Mouse (Mus musculus) inflammation-experienced regulatory T-cells, adult 6 months (primary cell): ENCODE measurements around the gene Clip4. TPM values are rescaled to one million over a fixed set of nuclear protein-coding genes. Genes with fewer than 3 reads are reported as not detected.
"Not testable (repeated sequence)": the region's sequence is repeated elsewhere in the genome, so short reads cannot be mapped to it uniquely, and the experiment has no call there.

Experiments
- ATAC-seq: one replicate; pipeline ENCODE4 v1.8.0; 2017
- polyA plus RNA-seq, 3 experiments: library from polyadenylated mRNA; unstranded; fragments of 100-300 nt; shearing (Covaris generic); gene quantifications; one replicate each; pipeline ENCODE4 v1.2.1; 2017

Clip4 gene
- polyA plus RNA-seq = under 1 TPM in 1 of 3 experiments, not detected in 2; 0.28 TPM

- not testable (repeated sequence) for ATAC-seq
Measured at GRCm38 (mm10) chr17:71768173-71768572, at the start of gene Clip4. Gene Clip4, plus strand, starts transcription at chr17:71768473.

DNA sequence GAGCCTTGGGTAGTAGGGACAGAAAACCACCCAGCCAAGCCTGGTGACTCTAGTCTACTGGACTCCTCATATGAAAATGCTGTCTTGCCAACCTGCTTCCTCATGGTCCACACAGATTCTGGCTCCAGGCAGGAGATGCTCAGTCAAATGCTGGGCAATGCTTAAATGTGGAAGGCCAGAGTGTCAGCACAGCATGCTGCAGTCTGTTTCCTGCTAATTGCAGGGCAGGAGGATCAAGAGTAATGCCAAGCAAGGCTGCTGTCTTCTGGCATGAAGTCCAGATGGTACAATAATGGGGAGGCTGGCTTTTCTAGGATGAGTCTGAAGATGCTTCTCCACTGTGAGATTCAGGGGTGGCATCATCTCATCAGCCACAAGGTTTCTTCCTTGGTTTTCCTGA, 47.8 kb upstream of the Clip4 start:
- no peak for ATAC-seq

DNA sequence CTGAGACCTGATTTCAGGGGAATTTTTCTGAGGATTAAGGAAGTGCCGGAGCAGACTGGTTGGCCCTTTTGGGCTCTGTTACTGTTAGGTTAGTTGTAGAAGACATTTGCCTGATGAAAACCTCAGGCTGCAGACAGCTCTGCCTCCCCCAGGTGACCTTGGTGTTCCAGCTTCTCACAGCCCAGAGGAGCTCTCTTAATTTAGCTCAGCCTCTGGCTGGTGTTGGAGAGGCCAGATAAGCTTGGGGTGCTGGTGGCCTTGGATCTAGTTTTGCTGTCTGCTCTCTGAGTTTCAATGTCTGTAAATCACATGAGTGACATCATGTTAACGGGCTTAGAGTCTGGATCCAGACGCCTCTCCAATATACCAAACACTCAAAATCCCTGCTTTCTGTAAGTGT, 47.3 kb upstream of the Clip4 start:
- ATAC-seq = no peak

GRCm38 (mm10) chr17:71730655-71731054, 37.6 kb upstream of the Clip4 start:
- no peak for ATAC-seq

DNA sequence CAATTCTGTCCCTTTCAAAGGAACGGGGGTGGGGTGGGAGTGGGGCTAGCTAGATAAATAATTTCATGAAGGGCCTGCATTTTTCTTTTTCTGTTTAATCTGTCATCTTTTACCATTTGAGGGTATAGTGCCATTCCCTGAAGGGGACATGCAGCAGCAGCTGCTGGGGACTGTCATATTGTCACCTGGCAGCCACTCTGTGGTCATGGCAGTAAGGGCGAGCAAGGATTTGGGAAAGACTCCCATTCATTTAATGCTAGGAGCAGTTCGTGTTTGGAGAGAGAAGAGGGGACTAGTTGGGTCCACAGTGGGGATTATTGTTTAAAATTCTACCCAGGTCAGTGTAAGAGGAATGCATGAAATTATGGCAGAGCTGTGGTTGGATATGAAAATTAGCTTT, 31.8 kb upstream of the Clip4 start:
- no peak for ATAC-seq

DNA sequence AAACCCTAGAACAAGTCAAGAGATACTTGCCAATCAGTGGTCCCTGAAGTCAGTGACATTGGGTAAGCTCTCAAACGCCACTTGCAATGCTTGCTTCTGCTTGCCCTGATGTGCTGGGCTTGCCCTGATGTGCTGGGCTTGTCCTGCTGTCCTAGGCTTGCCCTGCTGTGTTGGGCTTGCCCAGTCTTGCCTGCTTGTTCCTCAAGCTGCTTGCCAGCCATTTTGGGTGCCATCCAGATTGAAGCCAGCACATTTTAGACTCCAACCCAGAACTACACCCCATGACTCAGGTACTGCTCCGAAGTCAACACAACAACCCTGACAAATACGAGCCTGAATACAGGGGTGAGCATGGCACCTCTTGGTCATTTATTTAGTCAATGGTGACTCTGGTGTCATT, 26.1 kb upstream of the Clip4 start:
- ATAC-seq = no peak

GRCm38 (mm10) chr17:71742935-71743334, 25.3 kb upstream of the Clip4 start:
- no peak for ATAC-seq

- ATAC-seq = no peak
Measured at GRCm38 (mm10) chr17:71746114-71746513, 22.2 kb upstream of the Clip4 start.

DNA sequence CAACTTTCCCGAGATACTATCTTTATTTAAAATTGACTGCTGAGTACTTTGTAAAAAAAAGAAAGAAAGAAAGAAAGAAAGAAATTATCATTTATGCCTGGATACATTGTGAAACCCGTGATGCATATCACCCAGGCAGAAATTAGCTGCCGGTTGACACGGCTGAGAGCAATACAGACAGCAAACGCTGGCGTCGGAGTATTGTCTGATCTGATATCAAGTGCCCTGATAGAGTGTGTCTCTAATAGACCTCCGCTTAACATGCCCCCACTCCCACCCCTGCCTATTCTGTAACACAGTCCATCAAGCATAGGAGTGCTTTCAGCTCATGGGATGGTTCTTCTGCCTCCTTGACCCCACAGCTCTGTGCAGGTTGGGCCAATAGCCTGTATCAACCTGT, 20.7 kb upstream of the Clip4 start:
- no peak for ATAC-seq

DNA sequence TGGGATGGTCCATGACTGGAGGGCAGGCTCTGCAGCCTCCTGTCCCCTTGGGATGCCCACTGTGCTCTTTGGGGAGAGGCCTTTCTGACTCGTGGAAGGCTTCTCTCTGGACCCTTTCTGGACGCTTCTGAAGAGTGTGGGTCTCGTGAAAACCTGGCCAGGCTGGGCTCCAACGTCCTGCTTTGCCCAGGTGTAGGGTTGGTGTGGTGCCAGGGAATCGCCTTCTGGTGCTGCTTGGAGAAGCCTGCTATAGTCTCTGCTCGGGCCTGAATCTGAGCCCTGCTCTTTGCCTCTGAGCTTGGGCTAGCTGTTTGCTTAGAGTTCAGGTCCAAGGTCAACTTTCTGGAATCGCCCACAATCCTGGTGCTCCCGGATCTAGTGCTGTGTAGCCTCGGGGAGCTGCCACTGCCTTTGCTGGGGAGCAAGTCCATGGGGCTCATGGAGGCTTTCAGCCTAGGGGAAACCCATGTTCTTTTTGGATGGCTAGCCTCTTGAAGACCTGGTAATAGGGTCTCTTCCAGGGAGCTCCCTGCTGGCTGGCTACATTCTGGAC, 18.6 kb upstream of the Clip4 start:
- ATAC-seq = no peak

DNA sequence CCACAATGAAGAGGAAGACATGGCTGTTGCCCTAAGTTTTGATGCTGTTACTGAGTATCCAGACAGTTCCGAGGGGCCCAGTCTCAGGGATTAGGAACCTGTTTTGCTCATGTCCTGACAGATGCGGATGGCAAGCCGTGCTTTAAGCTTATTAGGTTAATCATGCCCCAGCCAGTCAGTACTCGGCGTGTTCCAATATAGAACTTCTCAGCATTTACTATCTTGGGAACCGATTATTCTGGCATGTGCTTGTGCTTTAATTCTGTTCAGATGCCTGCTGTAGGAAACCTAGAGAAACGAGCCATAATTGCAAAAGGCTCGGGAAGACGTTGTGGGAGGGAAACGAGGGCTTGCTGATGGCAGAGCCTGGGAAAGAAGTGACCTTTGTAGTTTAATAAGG, 15.4 kb upstream of the Clip4 start, which contains the start of gene Pcare:
Gene Pcare (minus strand): TSS at position 64 of the 400 bp plus-strand sequence.
- no peak for ATAC-seq

DNA sequence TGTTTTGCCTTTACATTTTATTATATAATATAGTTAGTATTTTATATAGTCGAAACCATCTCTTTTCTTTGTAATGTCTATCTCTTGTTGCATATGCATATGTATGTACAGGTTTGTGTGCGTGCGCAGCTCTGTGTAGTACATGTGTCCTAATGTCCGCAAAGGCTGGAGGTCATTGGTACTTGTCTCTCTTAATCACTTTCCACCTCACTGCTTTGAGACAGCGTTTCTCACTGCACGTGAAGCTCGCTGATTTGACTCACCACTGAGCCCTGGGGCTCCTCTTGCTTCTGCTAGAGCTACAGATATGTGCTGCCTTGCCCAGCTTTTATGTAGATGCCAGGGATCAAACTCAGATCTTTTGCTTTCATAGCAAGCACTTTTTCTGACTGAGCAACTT, 7.7 kb upstream of the Clip4 start:
- ATAC-seq = no peak

GRCm38 (mm10) chr17:71769564-71769963, 1.3 kb downstream of the Clip4 start:
- no peak for ATAC-seq

- no peak for ATAC-seq
Measured at GRCm38 (mm10) chr17:71770696-71771095, 2.4 kb downstream of the Clip4 start.

- ATAC-seq = no peak
Measured at GRCm38 (mm10) chr17:71774173-71774572, 5.9 kb downstream of the Clip4 start.

GRCm38 (mm10) chr17:71775279-71775678, 7.0 kb downstream of the Clip4 start:
- no peak for ATAC-seq

GRCm38 (mm10) chr17:71778696-71779095, 10.4 kb downstream of the Clip4 start:
- ATAC-seq = no peak

DNA sequence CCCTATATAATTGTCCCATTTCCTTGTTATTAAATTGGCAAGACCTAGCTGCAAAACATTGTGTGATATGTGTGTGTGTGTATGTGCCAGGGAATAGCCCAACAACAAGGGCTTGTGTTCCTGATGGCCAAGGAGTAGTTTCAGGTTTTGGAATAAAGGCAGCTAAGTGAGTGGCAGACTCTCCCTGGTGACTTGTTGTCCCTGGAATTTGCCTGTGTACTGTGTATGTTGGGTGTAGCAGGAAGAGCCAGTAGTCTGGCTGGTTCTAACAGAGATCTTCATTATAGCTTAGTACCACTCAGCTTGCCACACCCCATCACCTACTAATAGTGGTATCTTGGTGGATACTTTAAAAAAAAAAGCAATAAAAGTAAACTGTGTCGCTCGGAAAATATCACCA, 12.2 kb downstream of the Clip4 start:
- no peak for ATAC-seq

GRCm38 (mm10) chr17:71780945-71781344, 12.7 kb downstream of the Clip4 start:
- no peak for ATAC-seq

DNA sequence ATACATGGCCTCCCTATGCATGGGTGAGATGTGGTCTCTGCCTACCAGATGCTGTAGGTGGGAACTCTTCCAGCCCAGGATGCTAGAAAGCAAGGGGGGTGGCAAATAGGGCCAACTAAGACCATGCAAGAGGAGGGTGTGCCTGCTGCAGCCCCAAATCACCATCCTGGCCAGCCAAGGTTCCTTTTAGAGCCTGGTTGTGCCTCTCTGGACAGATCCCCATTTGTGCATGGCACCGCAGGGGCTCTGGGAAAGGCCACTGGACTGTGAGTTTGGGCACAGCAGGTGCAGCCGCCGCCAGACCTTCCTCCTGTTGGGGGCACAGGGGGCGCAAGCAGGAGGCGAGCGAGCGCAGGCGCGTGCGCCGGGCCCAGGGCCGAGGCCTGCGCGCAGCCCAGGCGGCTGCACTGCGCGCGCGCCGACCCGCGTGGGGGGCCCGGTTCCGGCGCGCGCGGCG, 14.0 kb downstream of the Clip4 start:
- no peak for ATAC-seq

DNA sequence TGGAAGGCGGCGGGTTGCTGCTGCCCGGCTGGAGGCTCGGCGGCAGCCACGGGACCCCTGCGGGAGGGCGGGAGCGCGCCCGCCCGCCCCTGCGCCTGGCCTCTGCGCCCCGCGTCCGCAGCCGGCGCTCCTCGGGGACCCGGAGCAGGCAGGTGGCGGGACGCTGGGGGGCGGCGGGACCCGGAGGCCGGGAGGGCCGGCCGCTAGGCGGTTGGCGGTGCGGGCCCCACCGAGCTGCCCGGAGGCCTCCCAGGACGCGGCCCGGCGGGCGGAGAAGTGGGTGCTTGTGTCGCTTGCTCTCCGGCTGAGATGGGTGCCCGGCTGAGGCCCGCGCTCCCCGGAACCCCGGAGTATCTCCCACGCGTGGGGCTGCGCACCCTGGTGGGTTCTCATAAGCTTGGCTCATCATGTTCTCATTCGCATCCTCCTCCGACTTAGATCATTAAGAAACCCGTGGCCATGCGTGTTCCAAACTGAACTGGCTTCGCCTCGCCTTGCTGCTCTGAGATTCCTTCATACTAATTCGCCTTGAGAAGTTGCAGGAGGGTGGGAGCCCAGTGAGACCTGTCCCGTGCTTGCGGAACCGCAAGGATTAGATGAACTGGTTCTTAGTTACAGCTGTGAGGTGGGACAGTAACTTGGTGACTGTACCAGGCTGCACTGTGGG, 14.6 kb downstream of the Clip4 start:
- no peak for ATAC-seq

DNA sequence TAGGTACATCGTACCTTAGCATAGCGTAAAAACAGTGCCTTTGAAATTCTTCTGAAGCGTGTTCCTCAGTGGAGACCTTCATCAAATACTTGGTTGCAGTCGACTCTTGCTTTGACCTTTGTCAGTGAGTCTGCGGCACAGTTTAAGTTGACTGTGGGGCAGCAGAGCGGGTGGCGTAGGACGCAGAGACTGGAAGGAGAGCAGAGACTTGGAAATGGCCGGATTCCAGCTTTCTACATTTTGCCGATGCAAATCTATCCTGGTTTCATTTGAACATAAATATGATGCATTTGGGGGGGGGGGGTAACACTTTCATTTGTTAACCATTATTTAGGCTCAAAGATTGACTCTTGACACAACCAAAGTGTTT, 15.1 kb downstream of the Clip4 start:
- ATAC-seq = no peak

- no peak for ATAC-seq
Measured at GRCm38 (mm10) chr17:71786456-71786855, 18.2 kb downstream of the Clip4 start.

DNA sequence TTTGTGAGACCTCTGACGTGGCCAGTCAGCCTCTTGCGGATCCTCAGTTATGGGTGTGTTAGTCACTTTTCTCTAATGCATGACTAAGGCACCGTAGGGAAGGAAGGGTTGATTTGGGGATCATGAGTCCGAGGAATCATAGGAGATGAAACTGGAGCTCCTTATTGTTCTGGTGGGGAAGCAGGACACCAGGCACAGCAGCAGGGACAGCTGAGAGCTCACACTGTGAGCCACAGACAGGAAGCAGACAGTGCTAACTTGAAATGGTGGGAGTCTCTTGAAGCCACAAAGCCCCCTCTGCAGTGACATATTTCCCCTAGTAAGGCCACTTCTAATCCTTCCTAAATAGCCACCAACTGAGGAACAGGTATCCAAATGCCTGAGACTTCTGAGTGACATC, 22.8 kb downstream of the Clip4 start:
- no peak for ATAC-seq

DNA sequence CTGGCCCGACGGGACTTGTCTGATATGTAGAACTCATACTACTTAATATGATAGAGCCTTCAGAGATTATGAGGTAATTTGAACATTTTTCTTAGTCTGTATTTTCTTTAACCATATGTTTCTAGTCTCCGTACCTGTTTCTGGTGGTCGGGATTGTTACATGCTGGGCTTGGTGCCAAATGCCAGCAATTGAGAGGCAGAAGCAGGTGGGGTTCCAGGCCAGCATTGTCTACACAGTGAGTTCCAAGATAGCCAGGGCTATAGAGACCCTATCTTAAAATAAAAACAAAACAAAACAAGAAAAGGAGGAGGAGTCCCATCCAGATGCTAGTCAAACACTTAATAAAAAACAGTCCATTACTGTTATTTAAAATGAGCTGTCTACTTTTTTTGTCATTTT, 23.3 kb downstream of the Clip4 start:
- ATAC-seq = no peak
